Mouse (Mus musculus): ENCODE measurements around the gene Dnaja2. TPM values are rescaled to one million over a fixed set of nuclear protein-coding genes. Genes with fewer than 3 reads are reported as not detected.

Dnaja2 gene
- polyA plus RNA-seq, 1 experiment from 2014 or later: 101 TPM

DNA sequence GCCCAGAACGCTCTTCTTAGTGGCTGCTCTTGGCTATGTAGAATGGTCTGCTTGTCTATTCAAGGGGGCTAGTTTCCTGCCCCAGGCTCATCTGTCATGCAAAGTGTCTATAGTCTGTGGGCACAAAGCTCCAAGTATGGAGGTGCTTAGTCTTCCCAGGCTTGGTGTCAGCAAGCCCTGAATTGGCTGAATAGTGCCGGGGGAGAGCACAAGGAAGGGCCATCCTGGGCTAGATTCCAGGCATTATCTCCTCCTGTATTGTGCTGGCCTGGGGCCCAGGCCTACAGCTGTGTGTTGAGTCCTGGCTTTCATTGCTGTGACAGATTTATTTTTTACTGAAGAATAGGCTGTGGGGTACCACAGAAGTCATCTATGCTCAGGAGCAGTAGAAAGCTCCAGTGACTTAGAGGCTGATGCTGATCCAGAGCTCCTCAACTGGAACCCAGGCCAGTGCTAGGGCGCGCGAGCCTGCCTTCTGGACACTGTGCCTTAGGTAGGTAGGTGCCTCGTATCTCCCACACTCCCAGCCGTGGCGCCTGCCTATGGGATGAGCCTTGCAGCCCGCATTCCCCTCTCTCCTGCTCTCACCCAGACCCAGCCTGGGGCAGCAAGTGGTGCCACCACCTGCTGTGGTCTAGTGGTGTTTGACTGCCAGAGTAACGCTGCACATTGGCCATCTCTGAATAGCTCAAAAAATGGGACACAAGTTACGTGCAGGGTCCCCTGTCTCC is 54.0 kb downstream of the Dnaja2 start:
- Histone ChIP-seq H3K9ac (ENCODE audit: low read depth, low read length) (no peak overlapping the region), H3K9me3 (ENCODE audit: control insufficient read depth) (no peaks in the 10 kb centered on the region), H3K4me2 (replicated peaks; ENCODE audit: low read depth) (no peak overlapping the region), H3K4me3 (ENCODE audit: low read depth, low read length) (no peak overlapping the region), H3K36me3 (ENCODE audit: control insufficient read depth, insufficient read depth) (no peaks in the 10 kb centered on the region), H3K27ac (ENCODE audit: low read depth, low read length) (no peak overlapping the region), H3K27me3 (replicated peaks; ENCODE audit: control insufficient read depth, insufficient read depth, low read length) (no peaks in the 10 kb centered on the region), H3K4me1 (replicated peaks; ENCODE audit: control insufficient read depth, insufficient read depth, low read length) (no peaks in the 10 kb centered on the region)
- 87% methylated on average over 11 of the region's 11 CpGs for WGBS
- TF ChIP-seq CTCF (IDR thresholded peaks at IDR 0.05; ENCODE audit: low read depth): no peak
- ATAC-seq: no peak

DNA sequence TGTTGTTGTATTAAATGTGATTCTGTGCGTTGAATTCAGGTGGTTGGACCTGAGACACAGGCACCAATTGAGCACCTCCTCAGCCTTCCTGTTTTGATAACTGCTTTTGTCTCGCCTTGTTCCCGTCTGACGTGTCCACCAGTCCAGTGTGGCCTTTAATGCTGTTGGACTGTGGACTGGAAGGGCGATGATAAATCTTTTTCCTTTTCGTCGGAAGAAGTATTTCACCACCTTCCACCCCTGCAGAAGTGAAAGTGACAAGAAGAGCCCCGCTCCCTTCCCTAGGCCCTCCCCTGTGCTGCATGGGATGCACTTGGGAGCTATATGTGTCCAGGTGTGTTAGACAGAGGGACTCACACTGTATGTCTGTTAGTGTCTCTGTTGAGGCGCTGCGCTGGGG is 54.7 kb downstream of the Dnaja2 start:
- H3K4me1 ChIP-seq (replicated peaks; ENCODE audit: control insufficient read depth, insufficient read depth, low read length): no peaks in the 10 kb centered on the region
- no peaks in the 10 kb centered on the region for H3K9me3 ChIP-seq (ENCODE audit: control insufficient read depth)
- WGBS: 63% methylated on average over 10 of the region's 10 CpGs
- no peaks in the 10 kb centered on the region for H3K27me3 ChIP-seq (replicated peaks; ENCODE audit: control insufficient read depth, insufficient read depth, low read length)
- no peak overlapping the region for H3K4me2 ChIP-seq (replicated peaks; ENCODE audit: low read depth)
- H3K4me3 ChIP-seq (ENCODE audit: low read depth, low read length): no peak overlapping the region
- H3K36me3 ChIP-seq (ENCODE audit: control insufficient read depth, insufficient read depth): no peaks in the 10 kb centered on the region
- no peak for TF ChIP-seq CTCF (IDR thresholded peaks at IDR 0.05; ENCODE audit: low read depth)
- no peak overlapping the region for H3K27ac ChIP-seq (ENCODE audit: low read depth, low read length)
- peak; percentile 38; the same call in 1 of the 2 replicates for ATAC-seq
- no peak overlapping the region for H3K9ac ChIP-seq (ENCODE audit: low read depth, low read length)

DNA sequence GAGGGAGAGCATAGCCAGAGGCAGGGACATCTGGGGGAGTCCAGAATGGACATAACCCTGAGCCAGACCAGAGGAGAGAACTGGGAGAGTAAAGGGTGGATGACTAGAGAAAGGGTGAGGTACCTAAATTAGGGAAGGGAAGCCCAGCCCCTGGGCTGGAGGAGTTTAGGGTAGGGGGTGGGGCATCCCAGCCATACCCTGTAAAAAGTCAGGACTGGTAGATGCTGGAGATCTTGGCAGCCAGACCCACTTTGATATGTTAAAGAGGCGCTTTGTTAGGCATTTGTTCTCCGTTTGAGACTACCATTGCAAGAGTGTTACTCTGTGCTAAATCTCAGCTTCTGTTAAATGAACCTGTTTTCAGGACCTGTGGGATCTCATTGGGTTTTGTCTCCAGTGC is 56.6 kb downstream of the Dnaja2 start:
- Histone ChIP-seq H3K9ac (ENCODE audit: low read depth, low read length) (no peak overlapping the region), H3K4me3 (ENCODE audit: low read depth, low read length) (no peak overlapping the region), H3K9me3 (ENCODE audit: control insufficient read depth) (no peaks in the 10 kb centered on the region), H3K4me1 (replicated peaks; ENCODE audit: control insufficient read depth, insufficient read depth, low read length) (no peaks in the 10 kb centered on the region), H3K27me3 (replicated peaks; ENCODE audit: control insufficient read depth, insufficient read depth, low read length) (no peaks in the 10 kb centered on the region), H3K36me3 (ENCODE audit: control insufficient read depth, insufficient read depth) (no peaks in the 10 kb centered on the region), H3K27ac (ENCODE audit: low read depth, low read length) (no peak overlapping the region), H3K4me2 (replicated peaks; ENCODE audit: low read depth) (no peak overlapping the region)
- 62% methylated on average over 2 of the region's 2 CpGs for WGBS
- TF ChIP-seq CTCF (IDR thresholded peaks at IDR 0.05; ENCODE audit: low read depth): no peak
- no peak for ATAC-seq

DNA sequence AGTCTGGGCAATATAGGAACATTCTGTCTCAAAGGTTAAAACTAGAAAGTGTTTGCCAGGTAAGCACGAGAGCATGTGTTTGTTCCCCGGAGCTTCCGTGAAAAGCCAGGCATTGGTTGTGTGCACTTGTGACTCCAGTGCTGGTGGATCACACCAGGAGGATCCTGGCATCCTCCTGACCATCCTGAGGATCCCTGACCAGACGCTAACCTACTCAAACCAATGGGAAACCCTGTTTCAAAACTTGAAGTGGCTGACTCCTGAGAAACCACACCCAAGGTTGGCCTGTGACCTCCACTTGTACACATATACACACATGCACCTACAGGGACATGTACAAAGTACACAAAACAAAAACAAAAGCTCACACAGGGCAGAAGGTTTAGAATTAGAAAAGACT is 58.4 kb downstream of the Dnaja2 start:
- Histone ChIP-seq H3K36me3 (ENCODE audit: control insufficient read depth, insufficient read depth) (no peaks in the 10 kb centered on the region), H3K27ac (ENCODE audit: low read depth, low read length) (peak overlapping the region; percentile 58), H3K4me3 (ENCODE audit: low read depth, low read length) (no peak overlapping the region), H3K4me2 (replicated peaks; ENCODE audit: low read depth) (no peak overlapping the region), H3K4me1 (replicated peaks; ENCODE audit: control insufficient read depth, insufficient read depth, low read length) (no peaks in the 10 kb centered on the region; the same call in 1 of the 2 replicates), H3K9ac (ENCODE audit: low read depth, low read length) (no peak overlapping the region), H3K9me3 (ENCODE audit: control insufficient read depth) (no peaks in the 10 kb centered on the region), H3K27me3 (replicated peaks; ENCODE audit: control insufficient read depth, insufficient read depth, low read length) (no peaks in the 10 kb centered on the region)
- WGBS: 42% methylated on average over 4 of the region's 4 CpGs
- TF ChIP-seq CTCF (IDR thresholded peaks at IDR 0.05; ENCODE audit: low read depth): no peak
- peak; percentile 3; the same call in 1 of the 2 replicates for ATAC-seq

DNA sequence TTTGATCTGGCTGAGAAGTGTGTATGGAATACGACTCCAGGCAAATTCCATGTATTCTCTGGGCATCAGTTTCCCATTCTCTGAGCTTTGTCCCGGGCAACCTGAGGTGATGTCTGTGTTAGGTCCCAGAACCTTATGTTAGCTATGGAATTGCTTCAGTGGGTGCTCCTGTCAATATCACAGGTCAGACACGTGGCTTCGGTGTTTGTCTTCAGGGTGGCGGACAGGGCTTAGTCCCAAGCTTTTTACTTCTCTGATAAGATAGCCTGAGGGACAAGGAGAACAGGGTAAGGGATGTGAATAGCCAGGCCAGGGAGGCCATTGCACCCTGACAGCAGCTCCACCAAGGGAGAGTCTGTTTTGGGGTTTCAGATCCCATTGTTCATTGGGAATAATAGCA is 59.0 kb downstream of the Dnaja2 start:
- H3K4me3 ChIP-seq (ENCODE audit: low read depth, low read length): no peak overlapping the region
- H3K4me2 ChIP-seq (replicated peaks; ENCODE audit: low read depth): no peak overlapping the region
- no peaks in the 10 kb centered on the region for H3K27me3 ChIP-seq (replicated peaks; ENCODE audit: control insufficient read depth, insufficient read depth, low read length)
- no peak overlapping the region for H3K9ac ChIP-seq (ENCODE audit: low read depth, low read length)
- H3K27ac ChIP-seq (ENCODE audit: low read depth, low read length): peak overlapping the region; percentile 21; the same call in 1 of the 2 replicates
- ATAC-seq: peak; percentile 12; the same call in 1 of the 2 replicates
- no peaks in the 10 kb centered on the region for H3K36me3 ChIP-seq (ENCODE audit: control insufficient read depth, insufficient read depth)
- no peaks in the 10 kb centered on the region for H3K9me3 ChIP-seq (ENCODE audit: control insufficient read depth)
- no peak for TF ChIP-seq CTCF (IDR thresholded peaks at IDR 0.05; ENCODE audit: low read depth)
- 46% methylated on average over 5 of the region's 5 CpGs for WGBS
- no peaks in the 10 kb centered on the region; the same call in 1 of the 2 replicates for H3K4me1 ChIP-seq (replicated peaks; ENCODE audit: control insufficient read depth, insufficient read depth, low read length)

DNA sequence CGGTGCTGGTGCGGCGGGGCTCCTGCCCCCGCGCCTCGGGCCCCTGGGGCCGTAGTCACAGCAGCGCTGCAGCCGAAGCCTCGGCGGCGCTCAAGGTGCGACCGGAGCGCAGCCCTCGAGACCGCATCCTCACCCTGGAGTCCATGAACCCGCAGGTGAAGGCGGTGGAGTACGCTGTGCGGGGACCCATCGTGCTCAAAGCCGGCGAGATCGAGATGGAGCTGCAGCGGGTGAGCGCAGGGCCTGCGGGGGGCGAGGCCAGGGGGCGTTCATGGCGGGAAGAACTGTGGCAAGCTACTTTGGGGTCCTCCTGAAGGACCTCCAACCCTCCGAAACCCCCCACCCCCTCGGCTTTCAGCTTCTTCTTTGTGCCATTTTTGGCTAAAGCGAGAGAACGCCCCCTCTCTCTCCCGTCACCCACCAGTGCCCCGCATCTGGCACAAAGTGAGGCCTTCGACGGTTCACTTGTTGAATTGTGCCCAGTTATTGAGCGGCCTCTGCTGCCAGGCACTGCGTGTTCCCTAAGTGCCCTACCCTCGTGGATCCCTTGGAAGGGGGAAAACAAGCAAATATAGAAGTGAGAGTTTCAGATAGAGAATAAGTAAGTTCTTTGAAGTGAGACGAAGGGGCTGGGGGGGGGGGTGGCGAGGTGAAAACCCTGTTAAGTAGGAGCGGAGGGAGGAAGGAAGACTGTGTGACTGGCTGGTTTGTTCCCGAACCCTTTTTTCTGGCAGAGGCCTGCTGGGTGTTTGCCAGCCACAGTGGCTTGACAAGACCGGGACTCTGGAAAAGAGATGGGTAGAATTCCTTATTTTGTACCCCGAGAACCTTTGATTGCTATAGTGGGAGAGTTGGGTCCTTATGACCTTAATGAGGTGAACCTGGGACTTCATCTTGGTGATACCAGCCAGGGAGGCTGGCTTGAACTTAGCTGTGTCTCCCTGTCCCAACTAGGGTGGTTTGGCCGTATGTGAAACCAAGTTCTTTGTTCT is 61.9 kb downstream of the Dnaja2 start:
- ATAC-seq: 0 out of 2 replicates have a peak, but pooled peaks have one; percentile 6
- WGBS: 12% methylated on average over 43 of the region's 49 CpGs

More for the DNA sequence above, 61.9 kb downstream of the Dnaja2 start:
- TF ChIP-seq CTCF (IDR thresholded peaks at IDR 0.05; ENCODE audit: low read depth): no peak
- H3K4me2 ChIP-seq (replicated peaks; ENCODE audit: low read depth): peak overlapping the region; percentile 99
- H3K4me3 ChIP-seq (ENCODE audit: low read depth, low read length): peak overlapping the region; percentile 79
- H3K36me3 ChIP-seq (ENCODE audit: control insufficient read depth, insufficient read depth): no peaks in the 10 kb centered on the region
- peak overlapping the region; percentile 64 for H3K9ac ChIP-seq (ENCODE audit: low read depth, low read length)
- H3K9me3 ChIP-seq (ENCODE audit: control insufficient read depth): no peaks in the 10 kb centered on the region
- no peak overlapping the region; the same call in 1 of the 2 replicates for H3K27ac ChIP-seq (ENCODE audit: low read depth, low read length)
- no peaks in the 10 kb centered on the region for H3K27me3 ChIP-seq (replicated peaks; ENCODE audit: control insufficient read depth, insufficient read depth, low read length)
- no peaks in the 10 kb centered on the region; the same call in 1 of the 2 replicates for H3K4me1 ChIP-seq (replicated peaks; ENCODE audit: control insufficient read depth, insufficient read depth, low read length)
